Mouse (Mus musculus) neural tube, embryonic 14.5 days (tissue): Measurements from ENCODE around the gene Ncbp2. TPM values are rescaled to one million over a fixed set of nuclear protein-coding genes. Genes with fewer than 3 reads are reported as not detected.
A peak's percentile ranks its signal among the peaks of the same experiment; 100 is the strongest.
"Not testable (repeated sequence)": the region's sequence is repeated elsewhere in the genome, so short reads cannot be mapped to it uniquely, and the experiment has no call there.

Source experiments
- ATAC-seq: fragments of 200-750 bp; cut with Nextera tagmentation; 2 replicates; pipeline ENCODE4 v1.8.0; 2017; ENCODE audit warnings: low read depth, mild to moderate bottlenecking, moderate TSS enrichment, moderate library complexity
- H3K27ac ChIP-seq: fragments of 300-500 bp; sonication (generic); 2 replicates; pipeline ENCODE4 v1.5.1; 2014; ENCODE audit warnings: low read depth, mild to moderate bottlenecking, control low read depth, low read length, moderate library complexity, mixed read lengths
- H3K27me3 ChIP-seq: fragments of 300-500 bp; sonication (generic); 2 replicates; pipeline ENCODE4 v1.6.1; 2014; ENCODE audit warnings: low read length; ENCODE audit not compliant: control insufficient read depth, insufficient read depth
- H3K36me3 ChIP-seq: fragments of 300-500 bp; sonication (generic); 2 replicates; pipeline ENCODE4 v1.6.1; 2014; ENCODE audit warnings: low read length, mixed read lengths; ENCODE audit not compliant: control insufficient read depth, insufficient read depth
- H3K4me1 ChIP-seq: fragments of 300-500 bp; sonication (generic); 2 replicates; pipeline ENCODE4 v1.6.1; 2014; ENCODE audit warnings: low read length; ENCODE audit not compliant: control insufficient read depth, insufficient read depth
- H3K4me2 ChIP-seq: fragments of 300-500 bp; sonication (generic); 2 replicates; pipeline ENCODE4 v1.6.1; 2014; ENCODE audit warnings: mild to moderate bottlenecking, low read depth, low read length, control low read depth
- H3K4me3 ChIP-seq: fragments of 300-500 bp; sonication (generic); 2 replicates; pipeline ENCODE4 v1.5.1; 2014; ENCODE audit warnings: low read depth, low read length, control low read depth, mixed read lengths
- H3K9ac ChIP-seq: fragments of 300-500 bp; sonication (generic); replicated peaks from 2 replicates; pipeline ENCODE4 v1.6.1; 2014; ENCODE audit warnings: low read depth, mild to moderate bottlenecking, control low read depth, low read length, mixed read lengths
- H3K9me3 ChIP-seq: fragments of 300-500 bp; sonication (generic); 2 replicates; pipeline ENCODE4 v1.6.1; 2016; ENCODE audit warnings: low read length; ENCODE audit not compliant: control insufficient read depth
- WGBS: fragments of 180-500 bp; shearing (Covaris S2); extraction: QIAGEN DNeasy Blood & Tissue Kit; methylation state at CpG from one replicate; pipeline ENCODE4 v1.1.7; 2014; 5-methylcytosine and 5-hydroxymethylcytosine counted together
- polyA plus RNA-seq: library from polyadenylated mRNA; unstranded; fragments of >200 nt; fragmentation: Nextera tagmentation; extraction: Ambion mirVana; gene quantifications from 2 replicates; pipeline ENCODE4 v1.2.1, GENCODE M21; 2014

Gene Ncbp2
- polyA plus RNA-seq, 1 experiment from 2014 or later, result 92.0 TPM

GRCm38 (mm10) chr16:31944698-31945255 lies 3.5 kb upstream of the Ncbp2 start:
- no peak overlapping the region for H3K27ac ChIP-seq
- WGBS, result 90% methylated on average over 12 of the region's 12 CpGs
- peaks cover 27% of the 10 kb centered on the region for H3K4me1 ChIP-seq
- H3K27me3 ChIP-seq, result no peaks in the 10 kb centered on the region
- no peak overlapping the region for H3K4me2 ChIP-seq
- no peaks in the 10 kb centered on the region for H3K36me3 ChIP-seq
- H3K9ac ChIP-seq, result no peak overlapping the region
- no peaks in the 10 kb centered on the region for H3K9me3 ChIP-seq
- ATAC-seq, result no peak
- H3K4me3 ChIP-seq, result no peak overlapping the region

GRCm38 (mm10) chr16:31945372-31945771 lies 2.9 kb upstream of the Ncbp2 start:
- no peaks in the 10 kb centered on the region for H3K9me3 ChIP-seq
- H3K36me3 ChIP-seq, result no peaks in the 10 kb centered on the region
- H3K4me3 ChIP-seq, result no peak overlapping the region
- ATAC-seq, result no peak
- H3K27me3 ChIP-seq, result no peaks in the 10 kb centered on the region
- no peak overlapping the region for H3K27ac ChIP-seq
- peaks cover 27% of the 10 kb centered on the region for H3K4me1 ChIP-seq
- 93% methylated on average over 6 of the region's 6 CpGs for WGBS
- no peak overlapping the region for H3K9ac ChIP-seq
- H3K4me2 ChIP-seq, result no peak overlapping the region

- not testable (repeated sequence) for H3K4me3 ChIP-seq, H3K4me2 ChIP-seq, H3K9me3 ChIP-seq, ATAC-seq, H3K27me3 ChIP-seq, H3K9ac ChIP-seq, H3K36me3 ChIP-seq, H3K27ac ChIP-seq
- WGBS, result 87% methylated on average over 6 of the region's 6 CpGs
- peaks cover 27% of the 10 kb centered on the region for H3K4me1 ChIP-seq
Measured at GRCm38 (mm10) chr16:31945986-31946385, 2.3 kb upstream of the Ncbp2 start.

GRCm38 (mm10) chr16:31947333-31947732 lies 980 bp upstream of the Ncbp2 start:
- 42% methylated on average over 8 of the region's 8 CpGs for WGBS

GRCm38 (mm10) chr16:31947901-31948316 lies 404 bp upstream of the Ncbp2 start:
- Histone ChIP-seq H3K4me3 (peak overlapping the region; percentile 93), H3K36me3 (no peaks in the 10 kb centered on the region), H3K27ac (peak overlapping the region; percentile 93), H3K27me3 (no peaks in the 10 kb centered on the region), H3K4me2 (peak overlapping the region; percentile 74), H3K4me1 (peaks cover 27% of the 10 kb centered on the region), H3K9me3 (no peaks in the 10 kb centered on the region), H3K9ac (peak overlapping the region; percentile 93)
- no peak; the same call in 1 of the 2 replicates for ATAC-seq
- WGBS, result under 1% methylated on average over 38 of the region's 38 CpGs

More at GRCm38 (mm10) chr16:31947333-31947732, 980 bp upstream of the Ncbp2 start:
- ATAC-seq, result no peak
- H3K36me3 ChIP-seq, result no peaks in the 10 kb centered on the region
- peak overlapping the region; percentile 74 for H3K4me2 ChIP-seq
- 0 out of 2 replicates have a peak overlapping the region, but pooled peaks have one; percentile 93 for H3K27ac ChIP-seq
- no peaks in the 10 kb centered on the region for H3K9me3 ChIP-seq
- peaks cover 27% of the 10 kb centered on the region for H3K4me1 ChIP-seq
- no peaks in the 10 kb centered on the region for H3K27me3 ChIP-seq
- H3K4me3 ChIP-seq, result peak overlapping the region; percentile 93
- peak overlapping the region; percentile 93 for H3K9ac ChIP-seq

- H3K4me1 ChIP-seq, result no peaks in the 10 kb centered on the region
- no peaks in the 10 kb centered on the region for H3K9me3 ChIP-seq
- no peaks in the 10 kb centered on the region for H3K27me3 ChIP-seq
- H3K36me3 ChIP-seq, result peaks cover 41% of the 10 kb centered on the region
- ATAC-seq, result no peak
- H3K27ac ChIP-seq, result no peak overlapping the region
- no peak overlapping the region for H3K4me3 ChIP-seq
- 94% methylated on average over 7 of the region's 7 CpGs for WGBS
- no peak overlapping the region for H3K9ac ChIP-seq
- H3K4me2 ChIP-seq, result no peak overlapping the region
Measured at GRCm38 (mm10) chr16:31963224-31963623, 14.9 kb downstream of the Ncbp2 start.

- ATAC-seq, result no peak
- Histone ChIP-seq H3K4me2 (no peak overlapping the region), H3K4me1 (no peaks in the 10 kb centered on the region), H3K27me3 (no peaks in the 10 kb centered on the region), H3K9me3 (no peaks in the 10 kb centered on the region), H3K36me3 (peaks cover 22% of the 10 kb centered on the region; the same call in 1 of the 2 replicates), H3K27ac (no peak overlapping the region), H3K9ac (no peak overlapping the region), H3K4me3 (no peak overlapping the region)
- WGBS, result 95% methylated on average over 4 of the region's 4 CpGs
Measured at GRCm38 (mm10) chr16:31975258-31975657, 26.9 kb downstream of the Ncbp2 start.

GRCm38 (mm10) chr16:31979501-31979900 lies 31.2 kb downstream of the Ncbp2 start:
- Histone ChIP-seq H3K9me3 (no peaks in the 10 kb centered on the region), H3K9ac (no peak overlapping the region), H3K27ac (no peak overlapping the region), H3K4me2 (no peak overlapping the region), H3K27me3 (no peaks in the 10 kb centered on the region), H3K4me1 (no peaks in the 10 kb centered on the region), H3K4me3 (no peak overlapping the region), H3K36me3 (peaks cover 16% of the 10 kb centered on the region; the same call in 1 of the 2 replicates)
- ATAC-seq, result no peak
- WGBS, result 94% methylated on average over 3 of the region's 3 CpGs

- no peaks in the 10 kb centered on the region for H3K4me1 ChIP-seq
- H3K4me2 ChIP-seq, result no peak overlapping the region
- WGBS, result 82% methylated on average over 5 of the region's 5 CpGs
- no peak overlapping the region for H3K9ac ChIP-seq
- H3K27ac ChIP-seq, result no peak overlapping the region
- ATAC-seq, result no peak
- H3K4me3 ChIP-seq, result no peak overlapping the region
- H3K36me3 ChIP-seq, result peaks cover 11% of the 10 kb centered on the region; the same call in 1 of the 2 replicates
- no peaks in the 10 kb centered on the region for H3K27me3 ChIP-seq
- no peaks in the 10 kb centered on the region for H3K9me3 ChIP-seq
Measured at GRCm38 (mm10) chr16:31980946-31981345, 32.6 kb downstream of the Ncbp2 start.
